Mouse (Mus musculus) limb, embryonic 11.5 days (tissue): ENCODE data around the gene Fthl17f. TPM values are rescaled to one million over a fixed set of nuclear protein-coding genes. Genes with fewer than 3 reads are reported as not detected.
"Not testable (repeated sequence)": the region's sequence is repeated elsewhere in the genome, so short reads cannot be mapped to it uniquely, and the experiment has no call there.

Source experiments
- ATAC-seq: fragments of 200-750 bp; cut with Nextera tagmentation; 2 replicates; pipeline ENCODE4 v1.8.0; 2017; ENCODE audit warnings: low read depth; ENCODE audit not compliant: insufficient number of reproducible peaks, low FRiP score, low TSS enrichment
- DNase-seq: peaks from one replicate; pipeline ENCODE4 v3.0.0-alpha.2; 2015; ENCODE audit warnings: low spot score
- H3K27ac ChIP-seq: fragments of 300-500 bp; sonication (generic); replicated peaks from 2 replicates; pipeline ENCODE4 v1.5.1; 2014; ENCODE audit warnings: low read depth, mild to moderate bottlenecking, low read length
- H3K27me3 ChIP-seq: fragments of 300-500 bp; sonication (generic); 2 replicates; pipeline ENCODE4 v1.6.1; 2014; ENCODE audit warnings: mild to moderate bottlenecking, low read length, mixed read lengths; ENCODE audit not compliant: control insufficient read depth, insufficient read depth
- H3K36me3 ChIP-seq: fragments of 300-500 bp; sonication (generic); 2 replicates; pipeline ENCODE4 v1.6.1; 2014; ENCODE audit warnings: mild to moderate bottlenecking, low read length, moderate library complexity, mixed read lengths; ENCODE audit not compliant: control insufficient read depth, insufficient read depth
- H3K4me1 ChIP-seq: fragments of 300-500 bp; sonication (generic); 2 replicates; pipeline ENCODE4 v1.6.1; 2014; ENCODE audit warnings: low read length, mixed read lengths; ENCODE audit not compliant: control insufficient read depth, insufficient read depth
- H3K4me2 ChIP-seq: fragments of 300-500 bp; sonication (generic); 2 replicates; pipeline ENCODE4 v1.6.1; 2014; ENCODE audit warnings: low read depth, mild to moderate bottlenecking, moderate library complexity; ENCODE audit not compliant: severe bottlenecking
- H3K4me3 ChIP-seq: fragments of 300-500 bp; sonication (generic); 2 replicates; pipeline ENCODE4 v1.5.1; 2014; ENCODE audit warnings: low read depth, low read length
- H3K9ac ChIP-seq: fragments of 300-500 bp; sonication (generic); 2 replicates; pipeline ENCODE4 v1.6.1; 2014; ENCODE audit warnings: mild to moderate bottlenecking, low read length
- H3K9me3 ChIP-seq: fragments of 300-500 bp; sonication (generic); 2 replicates; pipeline ENCODE4 v1.6.1; 2016; ENCODE audit warnings: low read length; ENCODE audit not compliant: control insufficient read depth
- WGBS: fragments of 180-500 bp; shearing (Covaris S2); extraction: QIAGEN DNeasy Blood & Tissue Kit; methylation state at CpG from one replicate; pipeline ENCODE4 v1.1.7; 2014; 5-methylcytosine and 5-hydroxymethylcytosine counted together
- polyA plus RNA-seq: library from polyadenylated mRNA; unstranded; fragments of >200 nt; fragmentation: Nextera tagmentation; extraction: Ambion mirVana; gene quantifications from 2 replicates; pipeline ENCODE4 v1.2.1, GENCODE M21; 2014

The Fthl17f gene
- not detected in 2 replicates for polyA plus RNA-seq

GRCm38 (mm10) chrX:9062715-9063114 is at the start of gene Fthl17f:
Gene Fthl17f, plus strand, starts transcription at chrX:9063015.
- DNase-seq, H3K4me1 ChIP-seq, H3K27me3 ChIP-seq, ATAC-seq, H3K36me3 ChIP-seq, H3K9ac ChIP-seq, H3K4me3 ChIP-seq, H3K27ac ChIP-seq, H3K9me3 ChIP-seq, H3K4me2 ChIP-seq: not testable (repeated sequence)
- 90% methylated on average over 11 of the region's 11 CpGs for WGBS

- WGBS = 79% methylated on average over 1 of the region's 1 CpGs
- Histone ChIP-seq H3K36me3 (no peaks in the 10 kb centered on the region), H3K4me1 (no peaks in the 10 kb centered on the region), H3K27ac (no peak overlapping the region), H3K4me3 (no peak overlapping the region), H3K9me3 (no peaks in the 10 kb centered on the region), H3K9ac (no peak overlapping the region), H3K27me3 (no peaks in the 10 kb centered on the region), H3K4me2 (no peak overlapping the region)
- ATAC-seq (no peak), DNase-seq (no peak)
Measured at GRCm38 (mm10) chrX:9016079-9016478, 46.7 kb upstream of the Fthl17f start.

DNA sequence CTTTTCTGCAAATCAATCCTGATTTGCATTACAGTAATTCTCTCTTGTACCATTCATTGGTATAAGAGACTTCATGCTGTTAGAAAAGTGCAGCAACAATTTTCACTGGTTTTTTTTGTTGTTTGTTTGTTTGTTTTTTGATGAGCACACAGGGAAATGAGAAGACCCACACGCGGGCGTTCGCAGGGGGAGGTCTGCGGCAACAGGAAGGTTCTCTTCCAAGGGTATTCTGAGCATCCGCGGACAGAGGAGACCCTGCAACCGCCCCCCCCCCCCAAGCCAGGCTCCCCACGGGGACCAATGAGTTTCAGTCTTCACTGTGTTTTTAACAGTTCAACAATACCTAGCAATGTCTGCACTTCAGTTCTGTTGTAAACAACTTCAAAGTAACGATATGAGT is 43.3 kb upstream of the Fthl17f start:
- no peak for ATAC-seq
- Histone ChIP-seq H3K9me3 (no peaks in the 10 kb centered on the region), H3K27ac (no peak overlapping the region), H3K4me3 (no peak overlapping the region), H3K4me1 (no peaks in the 10 kb centered on the region), H3K27me3 (no peaks in the 10 kb centered on the region), H3K9ac (no peak overlapping the region), H3K4me2 (no peak overlapping the region), H3K36me3 (no peaks in the 10 kb centered on the region)
- DNase-seq = no peak
- WGBS = 57% methylated on average over 10 of the region's 10 CpGs

DNA sequence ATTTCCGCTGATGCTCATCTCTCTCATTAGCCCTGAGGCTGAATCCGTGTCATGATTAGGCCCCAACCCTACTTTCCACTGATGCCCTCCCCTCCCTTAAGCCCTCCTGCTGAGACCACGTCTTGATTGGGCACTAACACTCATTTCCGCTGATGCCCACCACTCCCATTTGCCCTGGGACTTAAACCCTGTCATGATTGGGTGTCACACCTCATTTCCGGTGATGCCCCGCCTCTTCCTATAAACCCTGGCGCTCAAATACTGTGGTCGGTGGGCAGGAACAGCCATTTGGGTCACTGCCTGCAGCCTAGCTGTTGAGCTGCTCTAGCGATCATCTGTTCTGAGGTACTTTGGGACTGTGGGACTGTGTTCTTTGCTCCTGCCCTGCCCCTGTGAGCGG is 29.6 kb upstream of the Fthl17f start, which contains the start of gene Fthl17e:
Gene Fthl17e, plus strand, starts transcription at position 301 of the 400 bp plus-strand sequence.
- H3K36me3 ChIP-seq, H3K27ac ChIP-seq, H3K27me3 ChIP-seq, ATAC-seq, H3K4me1 ChIP-seq, H3K4me3 ChIP-seq, H3K9ac ChIP-seq, DNase-seq, H3K9me3 ChIP-seq, H3K4me2 ChIP-seq: not testable (repeated sequence)
- WGBS = no CpG with 5 or more reads among the region's 10 CpGs

- H3K36me3 ChIP-seq = not testable (repeated sequence)
Measured at GRCm38 (mm10) chrX:9041611-9042010, 21.2 kb upstream of the Fthl17f start.

DNA sequence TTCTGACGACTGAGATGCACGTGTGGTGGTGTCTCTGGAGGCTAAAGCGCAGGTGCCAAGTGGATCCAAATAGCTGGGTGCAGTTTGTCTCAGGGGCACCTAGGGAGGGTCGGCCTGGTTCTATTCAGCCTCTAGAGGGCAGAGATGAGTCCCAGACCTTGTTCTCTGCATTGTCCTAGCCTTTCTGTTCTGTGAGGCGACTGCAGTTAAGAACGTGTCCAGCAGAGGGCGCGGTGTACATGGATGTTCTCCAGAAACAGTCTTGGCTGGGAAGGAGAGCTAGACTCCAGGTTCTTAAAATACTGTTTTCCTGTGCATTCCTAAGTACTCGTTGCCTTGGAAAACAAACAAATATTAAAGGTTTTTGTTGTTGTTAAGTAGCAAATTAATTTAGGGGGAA is 1.9 kb upstream of the Fthl17f start:
- H3K27ac ChIP-seq, H3K36me3 ChIP-seq, H3K4me2 ChIP-seq, H3K9me3 ChIP-seq, H3K4me3 ChIP-seq, H3K4me1 ChIP-seq, ATAC-seq, H3K27me3 ChIP-seq, H3K9ac ChIP-seq: not testable (repeated sequence)
- DNase-seq = peak; percentile 19
- 28% methylated on average over 7 of the region's 9 CpGs for WGBS

More at GRCm38 (mm10) chrX:9041611-9042010, 21.2 kb upstream of the Fthl17f start:
- H3K4me3 ChIP-seq, H3K4me2 ChIP-seq, H3K27ac ChIP-seq, ATAC-seq, H3K27me3 ChIP-seq, H3K4me1 ChIP-seq, H3K9me3 ChIP-seq, DNase-seq, H3K9ac ChIP-seq: not testable (repeated sequence)
- WGBS = 41% methylated on average over 3 of the region's 4 CpGs

- no peak overlapping the region for H3K9ac ChIP-seq
- no peaks in the 10 kb centered on the region for H3K4me1 ChIP-seq
- no peaks in the 10 kb centered on the region for H3K9me3 ChIP-seq
- H3K27me3 ChIP-seq = no peaks in the 10 kb centered on the region
- H3K36me3 ChIP-seq = no peaks in the 10 kb centered on the region
- H3K4me3 ChIP-seq = no peak overlapping the region
- H3K4me2 ChIP-seq = no peak overlapping the region
- H3K27ac ChIP-seq = no peak overlapping the region
- 83% methylated on average over 4 of the region's 4 CpGs for WGBS
- ATAC-seq (no peak), DNase-seq (no peak)
Measured at GRCm38 (mm10) chrX:9062101-9062500, 714 bp upstream of the Fthl17f start.

DNA sequence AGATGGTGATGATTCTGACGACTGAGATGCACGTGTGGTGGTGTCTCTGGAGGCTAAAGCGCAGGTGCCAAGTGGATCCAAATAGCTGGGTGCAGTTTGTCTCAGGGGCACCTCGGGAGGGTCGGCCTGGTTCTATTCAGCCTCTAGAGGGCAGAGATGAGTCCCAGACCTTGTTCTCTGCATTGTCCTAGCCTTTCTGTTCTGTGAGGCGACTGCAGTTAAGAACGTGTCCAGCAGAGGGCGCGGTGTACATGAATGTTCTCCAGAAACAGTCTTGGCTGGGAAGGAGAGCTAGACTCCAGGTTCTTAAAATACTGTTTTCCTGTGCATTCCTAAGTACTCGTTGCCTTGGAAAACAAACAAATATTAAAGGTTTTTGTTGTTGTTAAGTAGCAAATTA is 14.9 kb downstream of the Fthl17f start:
- not testable (repeated sequence) for H3K36me3 ChIP-seq, H3K27me3 ChIP-seq, H3K4me1 ChIP-seq, H3K9ac ChIP-seq, H3K4me2 ChIP-seq, ATAC-seq, H3K9me3 ChIP-seq, H3K27ac ChIP-seq, H3K4me3 ChIP-seq
- 10% methylated on average over 7 of the region's 10 CpGs for WGBS
- peak; percentile 23 for DNase-seq

- not testable (repeated sequence) for ATAC-seq, H3K9me3 ChIP-seq, H3K4me2 ChIP-seq, H3K36me3 ChIP-seq, DNase-seq, H3K4me1 ChIP-seq, H3K27ac ChIP-seq, H3K27me3 ChIP-seq, H3K4me3 ChIP-seq, H3K9ac ChIP-seq
Measured at GRCm38 (mm10) chrX:9095066-9095465, 32.3 kb downstream of the Fthl17f start.
